Mouse (Mus musculus) monocyte, adult 59 days (primary cell): ENCODE results near the gene Olfr65. TPM values are rescaled to one million over a fixed set of nuclear protein-coding genes. Genes with fewer than 3 reads are reported as not detected.

Experiments used
- total RNA-seq, 2 experiments: library from RNA; stranded (reverse); gene quantifications; one replicate each; pipeline ENCODE4 v1.2.4; 2023

Gene Olfr65
- total RNA-seq: not detected

DNA sequence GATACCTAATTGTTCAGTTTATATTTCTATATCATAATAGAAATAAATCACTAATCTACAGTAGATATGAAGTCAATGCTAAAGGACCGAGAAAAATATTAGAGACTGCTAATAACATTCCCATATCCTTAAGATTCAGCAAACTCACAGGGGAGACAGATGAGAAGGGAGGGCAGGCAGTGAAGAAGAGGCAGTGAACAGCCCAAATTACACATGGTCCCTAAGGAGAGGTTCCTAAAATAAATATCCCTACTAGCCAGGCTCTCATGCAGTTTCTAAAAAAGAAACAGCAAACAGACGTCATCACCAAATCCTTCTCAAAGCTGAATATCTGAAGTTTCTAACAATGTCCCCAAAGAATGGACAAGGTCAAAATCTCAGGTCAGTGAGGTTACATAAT lies at the start of gene Olfr65:
Gene Olfr65 (plus strand): TSS at position 301 of the 400 bp plus-strand sequence.

DNA sequence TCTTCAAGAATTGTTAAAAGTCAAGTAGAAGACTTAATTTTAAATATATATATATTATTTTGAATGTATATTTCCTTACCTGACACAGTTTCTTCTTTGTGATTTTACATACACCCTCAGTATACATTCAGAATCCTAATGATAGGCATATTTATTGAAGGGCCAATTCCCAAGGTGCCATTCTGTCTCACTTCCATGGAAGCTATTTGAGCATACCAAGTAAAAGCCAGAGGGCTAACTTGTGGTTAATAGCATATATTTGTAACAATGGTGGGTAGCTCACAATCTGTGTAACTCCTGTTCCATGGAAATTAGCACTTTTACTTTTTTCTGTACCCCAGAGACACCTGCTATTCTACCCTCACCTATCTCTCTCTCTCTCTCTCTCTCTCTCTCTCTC lies 17.1 kb upstream of the Olfr65 start, which contains the start of gene Olfr66:
Gene Olfr66 (minus strand): TSS at position 101 of the 400 bp plus-strand sequence.

DNA sequence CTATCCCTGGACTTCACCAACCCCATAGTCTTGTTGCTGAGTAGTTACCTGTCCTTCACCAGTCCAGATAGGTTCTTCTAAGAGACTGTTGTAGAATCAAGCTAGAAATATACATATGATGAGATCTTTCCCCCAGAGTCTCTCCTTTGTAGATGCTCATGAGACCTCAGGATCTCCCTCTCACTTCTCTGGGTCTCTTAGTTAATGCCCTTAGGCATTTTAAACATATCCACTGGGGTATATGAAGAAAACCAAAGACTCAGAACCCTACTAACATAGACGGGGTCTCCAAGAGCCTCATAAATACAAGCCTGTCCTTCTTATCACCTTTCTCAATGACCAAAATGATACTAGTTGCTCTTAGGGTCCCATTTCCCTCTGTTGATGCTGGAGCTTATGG lies 8.9 kb upstream of the Olfr65 start, which contains the start of gene Olfr64:
Gene Olfr64 (minus strand): TSS at position 101 of the 400 bp plus-strand sequence.

DNA sequence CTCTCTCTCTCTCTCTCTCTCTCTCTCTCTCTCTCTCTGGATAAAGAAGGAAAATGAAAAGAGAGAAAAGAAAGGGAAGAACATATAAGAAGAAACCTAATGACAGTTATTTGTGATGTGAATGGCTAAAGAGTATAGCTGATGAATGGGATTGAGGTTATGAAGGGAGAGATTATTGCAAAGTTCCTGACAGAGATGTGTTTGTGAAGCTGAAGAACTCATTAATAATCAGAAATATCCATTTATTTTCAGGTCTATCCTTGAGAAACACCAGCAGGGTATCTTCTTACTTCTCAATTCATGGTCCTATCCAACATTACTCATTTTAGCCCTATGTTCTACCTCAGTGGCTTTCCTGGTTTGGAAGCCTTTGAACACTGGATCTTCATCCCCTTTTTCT lies 25.2 kb downstream of the Olfr65 start, which contains the start of gene Olfr631:
Gene Olfr631 (plus strand): TSS at position 301 of the 400 bp plus-strand sequence.

DNA sequence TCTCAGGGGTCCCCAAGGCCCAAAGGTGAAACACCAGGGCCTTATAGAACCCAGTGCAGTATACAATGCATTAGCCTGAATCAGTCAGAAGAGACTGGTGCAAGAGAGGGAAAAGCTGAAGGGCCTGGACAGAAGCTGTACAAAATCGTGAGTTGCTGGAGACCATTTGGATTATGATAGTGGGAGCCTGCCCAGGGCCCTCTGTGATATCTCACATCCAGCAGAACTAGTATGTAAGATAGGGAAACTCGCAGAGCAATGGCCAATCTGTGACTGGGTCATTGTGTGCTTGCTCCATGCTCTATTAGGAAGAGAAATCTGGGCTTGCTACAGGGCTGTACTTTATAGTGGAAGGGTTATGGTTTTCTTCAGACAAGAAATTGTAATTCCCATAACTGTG lies 31.0 kb downstream of the Olfr65 start, which contains the start of gene Olfr632:
Gene Olfr632 (plus strand): TSS at position 84 of the 400 bp plus-strand sequence.

DNA sequence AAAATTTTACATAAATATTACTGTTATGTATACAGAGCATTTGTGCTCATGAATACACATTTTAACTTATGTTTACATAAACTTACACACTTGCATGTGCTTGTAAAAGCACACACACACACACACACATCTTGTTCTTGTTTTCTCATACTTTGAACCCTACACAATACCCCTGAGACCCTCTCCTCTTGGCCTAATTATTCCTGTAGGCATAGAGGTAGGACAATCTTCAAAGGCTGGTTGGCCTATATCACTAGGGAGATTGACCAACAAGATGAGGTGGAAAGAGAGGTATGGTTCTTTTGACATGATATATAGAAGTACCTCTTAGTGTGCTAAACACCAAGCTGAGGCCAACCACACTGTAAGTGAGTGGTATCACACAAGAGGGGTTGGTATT lies 40.9 kb downstream of the Olfr65 start, which contains the start of gene Olfr633:
Gene Olfr633 (plus strand): TSS at position 301 of the 400 bp plus-strand sequence.

Other genes with a start within 250 kb of the Olfr65 start
- not detected for gene Olfr623, start 239.8 kb upstream of the Olfr65 start, total RNA-seq
- not detected for gene Olfr624, start 232.3 kb upstream of the Olfr65 start, total RNA-seq
- gene Olfr625-ps1, start 220.8 kb upstream of the Olfr65 start, total RNA-seq: not detected
- gene Olfr243, start 188.8 kb upstream of the Olfr65 start, total RNA-seq: not detected
- gene Olfr628, start 173.1 kb upstream of the Olfr65 start, total RNA-seq: not detected
- not detected for gene Olfr629, start 158.5 kb upstream of the Olfr65 start, total RNA-seq
- gene Olfr630, start 146.2 kb upstream of the Olfr65 start, total RNA-seq: not detected
- not detected for gene Olfr69, start 131.9 kb upstream of the Olfr65 start, total RNA-seq
- gene Olfr68, start 123.8 kb upstream of the Olfr65 start, total RNA-seq: not detected
- gene Olfr67, start 111.7 kb upstream of the Olfr65 start, total RNA-seq: not detected
- 10 to 100 TPM in 1 of 2 experiments, 1 to 10 TPM in 1; 1.7 to 18.8 TPM for gene Hbb-bt, start 89.5 kb upstream of the Olfr65 start, total RNA-seq
- 100 to 1,000 TPM in 1 of 2 experiments, 10 to 100 TPM in 1; 19.6 to 139 TPM for gene Hbb-bs, start 75.4 kb upstream of the Olfr65 start, total RNA-seq
- not detected for gene Hbb-bh2, start 63.0 kb upstream of the Olfr65 start, total RNA-seq
- gene Hbb-bh1, start 60.3 kb upstream of the Olfr65 start, total RNA-seq: not detected
- gene Hbb-y, start 50.3 kb upstream of the Olfr65 start, total RNA-seq: not detected
- gene Olfr66, start 17.2 kb upstream of the Olfr65 start, total RNA-seq: not detected
- gene Olfr64, start 9.0 kb upstream of the Olfr65 start, total RNA-seq: not detected
- gene Olfr631, start 25.3 kb downstream of the Olfr65 start, total RNA-seq: not detected
- gene Olfr632, start 30.9 kb downstream of the Olfr65 start, total RNA-seq: not detected
- not detected for gene Olfr633, start 41.0 kb downstream of the Olfr65 start, total RNA-seq
- not detected for gene Olfr635, start 67.7 kb downstream of the Olfr65 start, total RNA-seq
- gene Olfr638, start 95.3 kb downstream of the Olfr65 start, total RNA-seq: not detected
- under 1 TPM; 0.09 to 0.10 TPM for gene Olfr639, start 113.8 kb downstream of the Olfr65 start, total RNA-seq
- gene Olfr640, start 122.1 kb downstream of the Olfr65 start, total RNA-seq: not detected
- gene Olfr641, start 132.0 kb downstream of the Olfr65 start, total RNA-seq: not detected
- not detected for gene Olfr642, start 149.2 kb downstream of the Olfr65 start, total RNA-seq
- not detected for gene 4930516K23Rik, start 158.0 kb downstream of the Olfr65 start, total RNA-seq
- not detected for gene Olfr644, start 168.4 kb downstream of the Olfr65 start, total RNA-seq
- gene Olfr645, start 182.0 kb downstream of the Olfr65 start, total RNA-seq: not detected
- gene Olfr646, start 201.4 kb downstream of the Olfr65 start, total RNA-seq: under 1 TPM in 1 of 2 experiments, not detected in 1; 0.15 TPM
- not detected for gene Ubqln5, start 226.3 kb downstream of the Olfr65 start, total RNA-seq
- gene Olfr643, start 233.9 kb downstream of the Olfr65 start, total RNA-seq: not detected
- not detected for gene Ubqln3, start 239.8 kb downstream of the Olfr65 start, total RNA-seq
- not detected for gene Ubqlnl, start 247.1 kb downstream of the Olfr65 start, total RNA-seq